Comparison of ENCODE assay signal across 8 mouse cellular contexts in the genomic region with DNA sequence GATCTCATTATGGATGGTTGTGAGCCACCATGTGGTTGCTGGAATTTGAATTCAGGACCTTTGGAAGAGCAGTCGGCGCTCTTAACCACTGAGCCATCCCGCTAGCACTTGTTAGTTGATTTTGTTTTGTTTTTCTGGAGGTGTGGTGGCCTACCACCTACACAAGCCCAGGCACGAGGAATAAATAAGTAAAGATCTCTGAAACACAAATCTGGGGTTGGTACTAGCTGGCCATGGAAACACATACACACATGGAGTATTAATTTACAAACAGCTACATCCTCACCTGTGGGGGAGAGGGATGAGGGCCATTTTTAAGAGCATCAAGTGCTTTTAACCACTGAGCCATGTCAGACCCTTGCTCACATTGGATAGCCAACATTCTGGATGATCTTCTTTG. TPM values are rescaled to one million over a fixed set of nuclear protein-coding genes. Genes with fewer than 3 reads are reported as not detected.
A peak's percentile ranks its signal among the peaks of the same experiment; 100 is the strongest.
DNase-seq lines count a peak whose midpoint lies in the region; ATAC-seq and TF ChIP-seq lines count a peak whose summit lies in the region.
"Not testable (repeated sequence)": the region's sequence is repeated elsewhere in the genome, so short reads cannot be mapped to it uniquely, and the experiment has no call there.

No protein-coding gene starts in this region.

- H3K36me3 ChIP-seq in heart, postnatal 0 days (replicated peaks; ENCODE audit: control insufficient read depth, insufficient read depth, low read length); kidney, postnatal 0 days (ENCODE audit: insufficient read depth, low read length); liver, embryonic 16.5 days (ENCODE audit: control insufficient read depth, insufficient read depth): not testable (repeated sequence)

- DNase-seq in MEL-GATA-1-ER (ENCODE audit: extremely low read depth, low read depth): peak; percentile 59
- peak; percentile 44 for DNase-seq in c-Kit-positive CD71-positive TER-119-negative erythroid progenitor cells, embryonic 14.5 days (ENCODE audit: low read depth)
- DNase-seq in fibroblast of lung, adult 2 months (ENCODE audit: low read depth): peak; percentile 22
- not testable (repeated sequence) for DNase-seq in heart, postnatal 0 days (ENCODE audit: low spot score)
- DNase-seq in kidney, postnatal 0 days (ENCODE audit: low spot score): peak; percentile 4
- peak; percentile 61 for DNase-seq in naive thymus-derived CD4-positive, alpha-beta T cell, adult 2 months (ENCODE audit: low read depth)
- DNase-seq in yolk sac, embryonic 10.5 days (ENCODE audit: low spot score): peak; percentile 63

- not testable (repeated sequence) for H3K27me3 ChIP-seq in heart, postnatal 0 days (ENCODE audit: control insufficient read depth, insufficient read depth, low read length); kidney, postnatal 0 days (ENCODE audit: insufficient read depth, low read length); liver, embryonic 16.5 days (ENCODE audit: control insufficient read depth, insufficient read depth, low read depth, low read length)

- TF ChIP-seq EP300 in heart, postnatal 0 days (IDR thresholded peaks at IDR 0.05; ENCODE audit: low read depth): not testable (repeated sequence)

- not testable (repeated sequence) for H3K27ac ChIP-seq in heart, postnatal 0 days (ENCODE audit: low read depth); kidney, postnatal 0 days; liver, embryonic 16.5 days (ENCODE audit: low read length)

- peak; percentile 84 for ATAC-seq in heart, postnatal 0 days (ENCODE audit: insufficient read depth, low read depth)
- ATAC-seq in kidney, postnatal 0 days (replicated peaks; ENCODE audit: low FRiP score, low read depth): peak; percentile 84; the same call in 1 of the 2 replicates
- peak; percentile 66 for ATAC-seq in liver, embryonic 16.5 days (ENCODE audit: low read depth)

- H3K4me3 ChIP-seq in heart, postnatal 0 days (ENCODE audit: low read depth, low read length); kidney, postnatal 0 days (replicated peaks; ENCODE audit: low read depth, low read length); liver, embryonic 16.5 days (ENCODE audit: low read depth, low read length): not testable (repeated sequence)

- not testable (repeated sequence) for TF ChIP-seq CTCF in heart, postnatal 0 days (IDR thresholded peaks at IDR 0.05; ENCODE audit: low read depth); kidney, postnatal 0 days (IDR thresholded peaks at IDR 0.05; ENCODE audit: low read depth)

- H3K9me3 ChIP-seq in heart, postnatal 0 days (replicated peaks; ENCODE audit: control insufficient read depth, low read length); kidney, postnatal 0 days (replicated peaks; ENCODE audit: low read length); liver, embryonic 16.5 days (replicated peaks; ENCODE audit: control insufficient read depth, low read length): not testable (repeated sequence)

- WGBS in heart, postnatal 0 days: 75% methylated on average over 4 of the region's 4 CpGs
- WGBS in kidney, postnatal 0 days: 77% methylated on average over 4 of the region's 4 CpGs
- WGBS in liver, embryonic 16.5 days (ENCODE audit: insufficient replicate concordance): 64% methylated on average over 4 of the region's 4 CpGs

- not testable (repeated sequence) for H3K4me2 ChIP-seq in heart, postnatal 0 days (ENCODE audit: low read depth, low read length); kidney, postnatal 0 days (ENCODE audit: low read length); liver, embryonic 16.5 days (ENCODE audit: low read depth, low read length)

- not testable (repeated sequence) for H3K9ac ChIP-seq in heart, postnatal 0 days (replicated peaks; ENCODE audit: low read depth, low read length); kidney, postnatal 0 days (ENCODE audit: low read depth, low read length); liver, embryonic 16.5 days (ENCODE audit: low read depth, low read length)

- not testable (repeated sequence) for H3K4me1 ChIP-seq in heart, postnatal 0 days (ENCODE audit: control insufficient read depth, insufficient read depth); kidney, postnatal 0 days (replicated peaks; ENCODE audit: insufficient read depth, low read length); liver, embryonic 16.5 days (ENCODE audit: control insufficient read depth, low read depth, low read length)

RNA-seq across cellular contexts. Expression of gene Zfp746, which starts 34.7 kb away (rescaled TPM):
- total RNA-seq in heart, postnatal 0 days (2014; rRNA removed; ENCODE audit: low replicate concordance): 35.4 and 77.5 TPM in 2 replicates
- 6.2 and 6.7 TPM in 2 replicates for polyA plus RNA-seq in heart, postnatal 0 days (2015; fragmentation: Nextera tagmentation; extraction: Ambion mirVana)
- 14.6 and 18.3 TPM in 2 replicates for polyA plus RNA-seq in kidney, postnatal 0 days (2015; fragmentation: Nextera tagmentation; extraction: Ambion mirVana)
- polyA plus RNA-seq in liver, embryonic 16.5 days (2015; fragmentation: Nextera tagmentation; extraction: Ambion mirVana): 2.1 and 2.4 TPM in 2 replicates
